Mouse (Mus musculus) erythroblast, adult 5-6 weeks (primary cell): Measurements from ENCODE around the gene Rapgef5. TPM values are rescaled to one million over a fixed set of nuclear protein-coding genes. Genes with fewer than 3 reads are reported as not detected.

Experiments used
- ATAC-seq: replicated peaks from 2 replicates; pipeline ENCODE4 v1.8.0; 2016; ENCODE audit warnings: moderate number of reproducible peaks, mild to moderate bottlenecking, moderate TSS enrichment, inconsistent platforms; ENCODE audit not compliant: poor library complexity, low FRiP score, severe bottlenecking
- total RNA-seq, 2 experiments: library from RNA; stranded (forward) in 1 of 2; stranded (reverse) in 1 of 2; fragments of 150-400 nt in 1 of 2; fragments of 200-764, 138-1000 nt in 1 of 2; gene quantifications; 2 replicates each; pipeline versions ENCODE4 v1.2.3 to v1.2.4; 2015 to 2017; ENCODE audit warnings: low replicate concordance in 2 of 2

Rapgef5 gene
- total RNA-seq, 2 experiments from 2014 or later, result 0.19 to 0.94 TPM

- no peak for ATAC-seq
Observed at GRCm38 (mm10) chr12:117700927-117701326, 184.6 kb downstream of the Rapgef5 start.

GRCm38 (mm10) chr12:117702291-117702690 is 186.0 kb downstream of the Rapgef5 start:
- no peak for ATAC-seq

GRCm38 (mm10) chr12:117702928-117703327 is 186.6 kb downstream of the Rapgef5 start:
- ATAC-seq, result no peak

GRCm38 (mm10) chr12:117703413-117703812 is 187.1 kb downstream of the Rapgef5 start:
- ATAC-seq, result no peak

- ATAC-seq, result no peak
Observed at GRCm38 (mm10) chr12:117705308-117705707, 189.0 kb downstream of the Rapgef5 start.

GRCm38 (mm10) chr12:117709280-117709679 is 193.0 kb downstream of the Rapgef5 start:
- ATAC-seq, result no peak

GRCm38 (mm10) chr12:117712474-117712873 is 196.2 kb downstream of the Rapgef5 start:
- ATAC-seq, result no peak

GRCm38 (mm10) chr12:117713616-117714015 is 197.3 kb downstream of the Rapgef5 start:
- no peak for ATAC-seq

GRCm38 (mm10) chr12:117720794-117721747 is 204.8 kb downstream of the Rapgef5 start:
- ATAC-seq, result no peak

GRCm38 (mm10) chr12:117721748-117722150 is 205.5 kb downstream of the Rapgef5 start:
- ATAC-seq, result no peak

GRCm38 (mm10) chr12:117725011-117725410 is 208.7 kb downstream of the Rapgef5 start:
- ATAC-seq, result no peak

- ATAC-seq, result no peak
Observed at GRCm38 (mm10) chr12:117727481-117728177, 211.3 kb downstream of the Rapgef5 start.

GRCm38 (mm10) chr12:117728178-117728611 is 211.9 kb downstream of the Rapgef5 start:
- no peak for ATAC-seq

- no peak for ATAC-seq
Observed at GRCm38 (mm10) chr12:117733611-117734010, 217.3 kb downstream of the Rapgef5 start.

GRCm38 (mm10) chr12:117736130-117736529 is 219.9 kb downstream of the Rapgef5 start:
- no peak for ATAC-seq

- no peak for ATAC-seq
Observed at GRCm38 (mm10) chr12:117736928-117737327, 220.6 kb downstream of the Rapgef5 start.

- no peak for ATAC-seq
Observed at GRCm38 (mm10) chr12:117737332-117738031, 221.2 kb downstream of the Rapgef5 start.

GRCm38 (mm10) chr12:117742487-117742886 is 226.2 kb downstream of the Rapgef5 start:
- ATAC-seq, result no peak

GRCm38 (mm10) chr12:117744580-117745483 is 228.6 kb downstream of the Rapgef5 start:
- no peak for ATAC-seq
